ENCODE assay signal across 7 mouse cellular contexts in genomic region chr15:98181132-98181711, GRCm38 (mm10). TPM values are rescaled to one million over a fixed set of nuclear protein-coding genes. Genes with fewer than 3 reads are reported as not detected.
DNase-seq lines count a peak whose midpoint lies in the region; ATAC-seq and TF ChIP-seq lines count a peak whose summit lies in the region.

No protein-coding gene starts in this region.

- no peaks in the 10 kb centered on the region for H3K9me3 ChIP-seq in intestine, postnatal 0 days (ENCODE audit: control insufficient read depth)
- no peaks in the 10 kb centered on the region for H3K9me3 ChIP-seq in midbrain, embryonic 12.5 days

- peak overlapping the region; percentile 46 for H3K9ac ChIP-seq in intestine, postnatal 0 days (ENCODE audit: low read depth, low read length)
- H3K9ac ChIP-seq in midbrain, embryonic 12.5 days (replicated peaks) = peak overlapping the region; percentile 59

- TF ChIP-seq POLR2A in small intestine, adult 2 months (IDR thresholded peaks at IDR 0.05; ENCODE audit: low read depth, low read length) = no peak

- H3K4me2 ChIP-seq in intestine, postnatal 0 days (replicated peaks; ENCODE audit: low read depth) = peak overlapping the region; percentile 81
- peak overlapping the region; percentile 79 for H3K4me2 ChIP-seq in midbrain, embryonic 12.5 days (replicated peaks)

- ATAC-seq in intestine, postnatal 0 days = peak; percentile 97
- ATAC-seq in midbrain, embryonic 12.5 days (ENCODE audit: low FRiP score, low read depth) = peak; percentile 98

- peak; percentile 93 for DNase-seq in adrenal gland, adult 8-10 months
- DNase-seq in embryo, embryonic 9.5 days (ENCODE audit: extremely low spot score) = peak; percentile 94
- DNase-seq in gastrocnemius, postnatal 4 days (ENCODE audit: low spot score in 2 of 2) = peak; percentile 70 to 89
- DNase-seq in left cerebral cortex, postnatal 4 days = peak; percentile 96

- no peak overlapping the region for H3K27ac ChIP-seq in intestine, postnatal 0 days (ENCODE audit: low read depth, low read length)
- H3K27ac ChIP-seq in midbrain, embryonic 12.5 days (replicated peaks) = peak overlapping the region; percentile 73
- peak overlapping the region; percentile 48 for H3K27ac ChIP-seq in small intestine, adult 2 months (ENCODE audit: insufficient read depth, low read depth, low read length)

- H3K27me3 ChIP-seq in intestine, postnatal 0 days (replicated peaks; ENCODE audit: control insufficient read depth, insufficient read depth, low read length) = 0 out of 2 replicates have a peak, but pooled peaks cover 12% of the 10 kb centered on the region
- H3K27me3 ChIP-seq in midbrain, embryonic 12.5 days = peaks cover 17% of the 10 kb centered on the region
- H3K27me3 ChIP-seq in small intestine, adult 2 months (ENCODE audit: control insufficient read depth, insufficient read depth, low read length) = peaks cover 2% of the 10 kb centered on the region; the same call in 1 of the 2 replicates

- H3K36me3 ChIP-seq in intestine, postnatal 0 days (ENCODE audit: control insufficient read depth, insufficient read depth) = no peaks in the 10 kb centered on the region
- H3K36me3 ChIP-seq in midbrain, embryonic 12.5 days = no peaks in the 10 kb centered on the region
- no peaks in the 10 kb centered on the region for H3K36me3 ChIP-seq in small intestine, adult 2 months (ENCODE audit: control insufficient read depth, insufficient read depth, low read length)

- under 1% methylated on average over 30 of the region's 30 CpGs for WGBS in intestine, postnatal 0 days
- under 1% methylated on average over 30 of the region's 30 CpGs for WGBS in midbrain, embryonic 12.5 days
- 1% methylated on average over 30 of the region's 30 CpGs for whole genome bisulfite sequencing in small intestine, adult 2 months

- H3K4me1 ChIP-seq in intestine, postnatal 0 days (replicated peaks; ENCODE audit: control insufficient read depth, insufficient read depth, low read length) = no peaks in the 10 kb centered on the region
- H3K4me1 ChIP-seq in midbrain, embryonic 12.5 days = 0 out of 2 replicates have a peak, but pooled peaks cover 5% of the 10 kb centered on the region
- no peaks in the 10 kb centered on the region for H3K4me1 ChIP-seq in small intestine, adult 2 months (ENCODE audit: control insufficient read depth, insufficient read depth, insufficient read length, low read length)

- peak; percentile 89 for TF ChIP-seq CTCF in intestine, postnatal 0 days (IDR thresholded peaks at IDR 0.05; ENCODE audit: low read depth)
- TF ChIP-seq CTCF in small intestine, adult 2 months (IDR thresholded peaks at IDR 0.05; ENCODE audit: extremely low read depth, insufficient read length, insufficient replicate concordance, low read depth, low read length) = peak; percentile 82

- H3K4me3 ChIP-seq in intestine, postnatal 0 days (ENCODE audit: low read depth, low read length) = peak overlapping the region; percentile 49
- peak overlapping the region; percentile 52 for H3K4me3 ChIP-seq in midbrain, embryonic 12.5 days
- H3K4me3 ChIP-seq in small intestine, adult 2 months (ENCODE audit: low read depth, low read length) = peak overlapping the region; percentile 67

- intact Hi-C loops in left cerebral cortex, postnatal 4 days (cut with DNase I) = loop anchor here (10.0 kb wide), 1 partner anchor 214 kb away; no protein-coding TSS in a partner anchor

RNA-seq across cellular contexts. Expression of gene Olfr288, which starts 14.1 kb away (rescaled TPM):
- total RNA-seq in adrenal gland, adult 8-10 months (2022) = not detected
- not detected for total RNA-seq in gastrocnemius, postnatal 4 days (2021)
- not detected in 2 replicates for polyA plus RNA-seq in intestine, postnatal 0 days (2015; fragmentation: Nextera tagmentation; extraction: Ambion mirVana)
- under 1 TPM in 1 of 2 experiments, not detected in 1; 0.18 TPM for total RNA-seq in left cerebral cortex, postnatal 4 days (2021)
- not detected in 2 replicates for polyA plus RNA-seq in midbrain, embryonic 12.5 days (2016; fragmentation: Nextera tagmentation; extraction: Ambion mirVana)
- polyA plus RNA-seq in small intestine, adult 2 months (2012; rRNA removed) = not detected in 2 replicates

RNA-seq across cellular contexts. Expression of gene Ccdc184, which starts 14.3 kb away (rescaled TPM):
- total RNA-seq in adrenal gland, adult 8-10 months (2022) = 1 to 10 TPM in 2 of 4 experiments, under 1 TPM in 2; 0.59 to 1.3 (median 1.0) TPM
- not detected for total RNA-seq in gastrocnemius, postnatal 4 days (2021)
- polyA plus RNA-seq in intestine, postnatal 0 days (2015; fragmentation: Nextera tagmentation; extraction: Ambion mirVana) = 0.87 and 1.2 TPM in 2 replicates
- 10 to 100 TPM; 45.6 to 51.6 TPM for total RNA-seq in left cerebral cortex, postnatal 4 days (2021)
- 23.3 and 23.4 TPM in 2 replicates for polyA plus RNA-seq in midbrain, embryonic 12.5 days (2016; fragmentation: Nextera tagmentation; extraction: Ambion mirVana)
- 0.22 and 0.43 TPM in 2 replicates for polyA plus RNA-seq in small intestine, adult 2 months (2012; rRNA removed)

RNA-seq across cellular contexts. Expression of gene Asb8, which starts 15.8 kb away (rescaled TPM):
- 10 to 100 TPM; 39.6 to 49.2 (median 43.8) TPM for total RNA-seq in adrenal gland, adult 8-10 months (2022)
- total RNA-seq in gastrocnemius, postnatal 4 days (2021) = 100 to 1,000 TPM; 148 to 174 TPM
- polyA plus RNA-seq in intestine, postnatal 0 days (2015; fragmentation: Nextera tagmentation; extraction: Ambion mirVana) = 41.9 and 46.6 TPM in 2 replicates
- 10 to 100 TPM; 28.3 to 35.0 TPM for total RNA-seq in left cerebral cortex, postnatal 4 days (2021)
- 42.5 and 45.0 TPM in 2 replicates for polyA plus RNA-seq in midbrain, embryonic 12.5 days (2016; fragmentation: Nextera tagmentation; extraction: Ambion mirVana)
- 15.8 and 27.3 TPM in 2 replicates for polyA plus RNA-seq in small intestine, adult 2 months (2012; rRNA removed)

RNA-seq across cellular contexts. Expression of gene Gm44579, which starts 39.6 kb away (rescaled TPM):
- not detected for total RNA-seq in adrenal gland, adult 8-10 months (2022)
- not detected for total RNA-seq in gastrocnemius, postnatal 4 days (2021)
- polyA plus RNA-seq in intestine, postnatal 0 days (2015; fragmentation: Nextera tagmentation; extraction: Ambion mirVana) = not detected in 2 replicates
- total RNA-seq in left cerebral cortex, postnatal 4 days (2021) = not detected
- not detected in 2 replicates for polyA plus RNA-seq in midbrain, embryonic 12.5 days (2016; fragmentation: Nextera tagmentation; extraction: Ambion mirVana)
- not detected in 2 replicates for polyA plus RNA-seq in small intestine, adult 2 months (2012; rRNA removed)

RNA-seq across cellular contexts. Expression of gene Olfr287, which starts 39.6 kb away (rescaled TPM):
- under 1 TPM in 1 of 4 experiments, not detected in 3; 0.38 TPM for total RNA-seq in adrenal gland, adult 8-10 months (2022)
- total RNA-seq in gastrocnemius, postnatal 4 days (2021) = not detected
- polyA plus RNA-seq in intestine, postnatal 0 days (2015; fragmentation: Nextera tagmentation; extraction: Ambion mirVana) = not detected in 2 replicates
- total RNA-seq in left cerebral cortex, postnatal 4 days (2021) = under 1 TPM in 1 of 2 experiments, not detected in 1; 0.20 TPM
- polyA plus RNA-seq in midbrain, embryonic 12.5 days (2016; fragmentation: Nextera tagmentation; extraction: Ambion mirVana) = not detected in 2 replicates
- 0.11 and 0.67 TPM in 2 replicates for polyA plus RNA-seq in small intestine, adult 2 months (2012; rRNA removed)

Comparison
In these comparisons a context has a peak if more than half of its experiments do, and no peak if none do; other contexts are left out.
1. RNA of gene Ccdc184, which starts 14.3 kb away (total RNA-seq): 45.6 to 51.6 TPM in left cerebral cortex, postnatal 4 days; 0.59 to 1.3 TPM in adrenal gland, adult 8-10 months and not detected in gastrocnemius, postnatal 4 days; every median in the first group is over 10 times any median in the second.
2. Peak in every context shown above with its lines, with median percentiles within 50 percentile points of each other: DNase-seq and H3K4me3 ChIP-seq.